Mouse (Mus musculus) kidney, adult 9 months (tissue): ENCODE data around the gene Phactr3.

ENCODE experiments used
- DNase-seq: peaks from one replicate; pipeline ENCODE4 v3.0.0; 2022

Phactr3 gene

GRCm38 (mm10) chr2:178196038-178196437, 77.3 kb downstream of the Phactr3 start:
- no peak for DNase-seq

- no peak for DNase-seq
Observed at GRCm38 (mm10) chr2:178197542-178197941, 78.8 kb downstream of the Phactr3 start.

- DNase-seq, result no peak
Observed at GRCm38 (mm10) chr2:178204455-178204854, 85.7 kb downstream of the Phactr3 start.

GRCm38 (mm10) chr2:178208186-178208600, 89.4 kb downstream of the Phactr3 start:
- no peak for DNase-seq

GRCm38 (mm10) chr2:178213826-178214225, 95.1 kb downstream of the Phactr3 start:
- DNase-seq, result no peak

GRCm38 (mm10) chr2:178214531-178214930, 95.8 kb downstream of the Phactr3 start:
- DNase-seq, result no peak

GRCm38 (mm10) chr2:178218461-178218860, 99.7 kb downstream of the Phactr3 start:
- no peak for DNase-seq

- DNase-seq, result no peak
Observed at GRCm38 (mm10) chr2:178219454-178220147, 100.8 kb downstream of the Phactr3 start.

- no peak for DNase-seq
Observed at GRCm38 (mm10) chr2:178220148-178220717, 101.5 kb downstream of the Phactr3 start.

GRCm38 (mm10) chr2:178221003-178221402, 102.2 kb downstream of the Phactr3 start:
- DNase-seq, result no peak

GRCm38 (mm10) chr2:178229231-178229630, 110.5 kb downstream of the Phactr3 start:
- no peak for DNase-seq

- no peak for DNase-seq
Observed at GRCm38 (mm10) chr2:178233487-178233886, 114.7 kb downstream of the Phactr3 start.

- no peak for DNase-seq
Observed at GRCm38 (mm10) chr2:178237056-178237455, 118.3 kb downstream of the Phactr3 start.

- no peak for DNase-seq
Observed at GRCm38 (mm10) chr2:178238503-178238902, 119.7 kb downstream of the Phactr3 start.

- DNase-seq, result no peak
Observed at GRCm38 (mm10) chr2:178240886-178241285, 122.1 kb downstream of the Phactr3 start.

GRCm38 (mm10) chr2:178241374-178241773, 122.6 kb downstream of the Phactr3 start:
- DNase-seq, result no peak

GRCm38 (mm10) chr2:178242996-178243395, 124.2 kb downstream of the Phactr3 start:
- DNase-seq, result no peak

GRCm38 (mm10) chr2:178244866-178245265, 126.1 kb downstream of the Phactr3 start:
- DNase-seq, result no peak

- no peak for DNase-seq
Observed at GRCm38 (mm10) chr2:178245841-178246240, 127.1 kb downstream of the Phactr3 start.

- no peak for DNase-seq
Observed at GRCm38 (mm10) chr2:178246767-178247166, 128.0 kb downstream of the Phactr3 start.

GRCm38 (mm10) chr2:178247274-178247673, 128.5 kb downstream of the Phactr3 start:
- no peak for DNase-seq

GRCm38 (mm10) chr2:178257117-178257825, 138.5 kb downstream of the Phactr3 start:
- no peak for DNase-seq

GRCm38 (mm10) chr2:178257986-178258555, 139.3 kb downstream of the Phactr3 start:
- no peak for DNase-seq

GRCm38 (mm10) chr2:178263055-178263454, 144.3 kb downstream of the Phactr3 start:
- no peak for DNase-seq
